Mouse (Mus musculus) ES-Bruce4 (cell line): ENCODE measurements at regions not wholly inside any gene's neighbourhood (a gene's known extent, or its start where the extent isn't known, plus 50 kb on each side); places are given as distances from the start of the nearest gene placed in this dataset.

Experiments used
- CTCF ChIP-seq: IDR thresholded peaks from one replicate; pipeline ENCODE4 v1.8.1; 2011; ENCODE audit warnings: low read depth, low read length
- EP300 ChIP-seq: IDR thresholded peaks from 2 replicates; pipeline ENCODE4 v1.6.1; 2011; ENCODE audit warnings: low read depth, low read length; ENCODE audit not compliant: insufficient read depth
- POLR2A ChIP-seq: IDR thresholded peaks from one replicate; pipeline ENCODE4 v1.8.1; 2011; ENCODE audit warnings: low read length; ENCODE audit not compliant: insufficient read depth

- TF ChIP-seq CTCF (no peak), POLR2A (no peak), EP300 (no peak)
Measured at GRCm38 (mm10) chr13:72184846-72185118, 221.3 kb upstream of the Irx1 start.
